Mouse (Mus musculus) cerebellum, postnatal 36 days (tissue): ENCODE data around the gene Spag8.
A peak's percentile ranks its signal among the peaks of the same experiment; 100 is the strongest.

Experiments
- DNase-seq, 2 experiments: peaks; one replicate each; pipeline ENCODE4 v3.0.0; 2021 to 2022; ENCODE audit warnings: mixed read lengths in 2 of 2

The Spag8 gene

DNA sequence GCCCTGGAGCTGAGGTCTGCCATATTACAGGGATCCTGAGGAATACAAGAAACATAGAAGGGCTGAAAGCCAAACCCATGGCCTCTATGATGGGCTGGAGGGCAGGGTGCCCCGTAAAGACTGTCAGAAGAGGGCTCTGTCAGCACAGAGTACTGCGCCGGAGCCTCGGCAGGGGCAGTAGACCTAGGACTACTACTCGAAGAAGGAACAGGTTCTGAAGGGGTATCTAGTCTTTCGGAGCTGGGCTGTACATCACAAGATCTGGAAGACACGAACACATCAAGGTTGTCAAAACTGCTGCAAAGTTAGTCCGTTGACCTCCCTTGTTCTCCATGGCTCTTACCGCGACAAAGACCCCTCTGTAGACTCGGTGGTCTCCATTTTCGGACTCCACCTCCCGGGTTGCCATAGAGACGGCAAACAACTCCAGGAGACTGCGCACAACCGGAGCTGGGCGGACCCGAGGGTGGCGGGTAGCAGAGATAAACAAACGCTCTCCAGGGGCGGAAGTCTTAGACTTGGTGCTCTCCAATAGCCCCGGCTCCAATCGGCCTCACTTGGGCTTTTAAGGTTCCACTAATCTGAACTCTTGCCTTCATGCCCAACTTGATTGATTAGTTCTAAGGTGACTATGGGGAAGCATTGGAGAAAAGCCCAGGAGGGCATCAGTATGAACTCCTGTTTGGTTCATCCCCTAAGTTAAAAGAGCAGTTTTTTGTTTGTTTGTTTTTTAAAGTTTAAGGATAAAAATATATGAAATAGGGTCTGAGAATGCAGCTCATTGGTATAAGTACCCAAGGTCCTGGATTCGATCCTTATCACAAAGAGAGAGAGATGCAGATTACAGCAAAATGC, at the start of gene Spag8:
Gene Spag8, minus strand, starts transcription at position 434 of the 855 bp plus-strand sequence.
- DNase-seq, result no peak

GRCm38 (mm10) chr4:43700707-43701106, 47.3 kb upstream of the Spag8 start, which contains the start of gene Olfr70:
Gene Olfr70, minus strand, starts transcription at chr4:43700807.
- DNase-seq, result no peak

GRCm38 (mm10) chr4:43696561-43696960, 43.2 kb upstream of the Spag8 start:
- DNase-seq, result peak; percentile 56 to 65

- DNase-seq, result no peak
These were observed 41.9 kb upstream of the Spag8 start for GRCm38 (mm10) chr4:43695249-43695671.

DNA sequence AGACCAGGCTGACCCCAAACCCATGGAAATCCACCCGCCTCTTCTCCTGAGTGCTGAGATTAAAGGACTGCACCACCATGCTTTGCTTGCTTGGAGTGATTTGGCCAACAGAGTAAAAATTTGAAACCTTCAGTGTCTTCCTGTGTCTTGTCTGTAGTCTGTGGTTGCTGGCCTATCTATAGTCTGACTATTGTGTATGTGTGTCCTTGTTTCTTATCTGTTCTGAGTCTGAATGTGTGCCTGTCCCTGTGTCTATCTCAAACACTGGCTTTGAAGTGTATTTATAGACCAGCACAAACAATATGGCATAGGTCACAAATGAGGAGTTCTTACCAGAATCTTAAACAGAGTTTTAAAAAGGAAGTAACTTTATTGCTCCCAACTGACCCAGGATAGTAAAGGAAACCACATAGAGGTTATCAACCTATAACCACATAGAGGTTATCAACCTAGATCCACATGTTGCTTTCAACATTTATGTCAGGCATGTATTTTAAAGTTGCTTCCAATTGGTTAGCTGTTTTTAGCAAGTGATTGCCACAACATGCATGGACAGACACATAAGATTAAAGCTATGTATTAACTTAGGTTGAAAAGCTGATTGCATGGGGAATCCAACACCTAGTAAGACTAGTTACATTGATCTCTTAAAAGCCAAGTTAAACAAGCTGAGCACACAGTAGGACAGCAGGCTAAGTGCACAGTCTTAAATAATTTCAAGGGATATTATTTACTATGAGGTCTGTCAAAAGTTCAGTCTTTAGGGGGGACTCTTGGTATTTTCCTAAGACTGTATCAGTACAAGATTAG, 41.2 kb upstream of the Spag8 start:
- no peak for DNase-seq

GRCm38 (mm10) chr4:43693806-43694241, 40.4 kb upstream of the Spag8 start:
- no peak for DNase-seq

DNA sequence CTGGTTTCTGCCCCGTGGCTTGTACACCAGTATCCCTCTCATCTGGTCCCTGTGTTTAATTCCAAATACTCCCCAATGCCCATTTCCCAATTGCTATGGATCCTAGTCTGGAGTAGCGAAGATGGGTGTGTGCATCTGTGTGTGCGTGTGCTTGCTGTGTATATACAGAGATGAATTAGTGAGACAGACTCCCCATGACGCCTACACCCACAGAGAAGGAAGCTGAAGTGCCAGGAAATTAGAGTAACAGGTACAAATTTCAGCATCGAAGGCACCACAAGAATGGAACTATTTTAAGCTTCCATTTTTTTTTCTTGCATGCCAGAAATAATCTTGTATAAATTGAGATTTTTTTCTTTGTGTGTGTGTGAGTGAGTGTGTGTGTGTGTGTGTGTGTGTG, 37.6 kb upstream of the Spag8 start:
- no peak for DNase-seq

- DNase-seq, result no peak
These were observed 36.6 kb upstream of the Spag8 start for GRCm38 (mm10) chr4:43690021-43690420.

DNA sequence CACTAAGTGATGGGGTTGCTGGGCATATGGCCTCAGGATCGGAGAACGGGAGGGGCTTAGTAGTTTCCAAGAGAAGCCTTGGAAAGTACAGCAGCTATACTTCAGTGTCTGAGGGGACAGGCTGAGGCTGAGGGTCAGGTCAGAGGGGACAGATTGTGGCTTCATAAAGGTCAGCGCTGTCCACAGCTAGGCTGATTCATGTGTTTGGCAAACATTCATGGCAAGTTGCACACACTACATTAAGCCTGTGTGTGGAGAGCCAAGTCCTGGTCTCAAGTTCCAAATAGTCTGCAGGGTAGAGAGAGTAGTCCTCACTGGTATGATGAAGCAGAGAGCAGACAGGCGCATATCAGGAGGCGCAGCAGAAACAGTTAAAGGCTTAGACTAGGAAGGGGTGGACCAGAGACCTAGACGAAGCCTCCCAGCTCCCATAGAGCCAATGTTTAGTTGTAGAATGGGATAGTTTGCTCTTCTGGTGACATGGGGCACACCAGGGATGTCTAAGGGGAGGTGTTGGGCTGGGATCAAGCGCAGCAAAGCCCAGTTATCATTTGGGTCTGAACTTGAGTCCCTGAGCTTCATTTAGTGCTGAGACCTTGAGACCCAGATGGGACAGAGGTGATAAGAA, 26.1 kb upstream of the Spag8 start:
- DNase-seq, result no peak

GRCm38 (mm10) chr4:43678541-43678940, 25.1 kb upstream of the Spag8 start:
- DNase-seq, result no peak

GRCm38 (mm10) chr4:43675608-43676007, 22.2 kb upstream of the Spag8 start:
- DNase-seq, result no peak

GRCm38 (mm10) chr4:43674974-43675373, 21.6 kb upstream of the Spag8 start:
- no peak for DNase-seq

DNA sequence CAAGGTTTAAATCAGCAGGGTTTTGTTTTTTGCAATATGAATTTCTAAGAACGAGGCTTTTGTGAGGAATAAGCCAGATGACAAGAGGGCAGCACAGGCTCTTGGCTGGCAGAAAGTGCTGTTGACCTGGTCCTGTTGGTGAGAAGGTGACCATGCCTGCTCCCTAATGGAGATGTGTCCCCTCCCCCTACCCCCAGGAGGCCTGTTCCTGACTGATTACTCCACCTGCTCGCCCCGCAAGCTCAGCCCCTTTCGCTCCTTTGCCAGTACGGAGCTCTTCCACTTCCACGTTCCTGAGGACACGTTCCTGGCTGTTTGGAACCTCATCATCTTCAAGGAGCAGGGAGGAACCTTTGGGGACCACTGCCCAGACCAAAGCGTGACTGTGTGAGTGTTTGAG, 20.3 kb upstream of the Spag8 start:
- DNase-seq, result no peak

DNA sequence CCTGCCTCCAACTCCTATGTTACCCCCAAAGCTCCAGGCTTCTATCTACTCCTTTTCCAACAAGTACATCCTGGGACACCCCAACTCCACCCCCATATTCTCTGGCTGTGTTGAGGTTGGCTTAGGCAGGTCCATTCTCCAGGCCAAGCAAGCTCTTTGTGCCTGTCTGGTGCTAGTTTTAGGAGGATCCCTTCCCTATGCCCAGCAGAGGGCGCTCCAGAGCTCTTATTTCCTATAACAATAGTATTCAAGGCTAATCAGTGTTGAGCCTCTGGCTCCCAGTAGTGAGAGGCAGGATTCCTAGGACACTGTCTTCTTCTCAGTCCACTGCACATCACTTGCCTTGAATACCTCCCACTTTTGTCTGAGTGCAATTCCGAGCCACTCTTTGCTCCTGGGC, 18.7 kb upstream of the Spag8 start:
- peak; percentile 92 to 96 for DNase-seq

GRCm38 (mm10) chr4:43669428-43669794, 16.0 kb upstream of the Spag8 start:
- peak; percentile 75 to 77 for DNase-seq

GRCm38 (mm10) chr4:43668782-43669427, 15.5 kb upstream of the Spag8 start, which contains the start of the genes Tmem8b and Fam221b:
Gene Tmem8b, plus strand, starts transcription at chr4:43668971.
Gene Fam221b, minus strand, starts transcription at chr4:43669145.
- DNase-seq, result peak; percentile 92 to 93

GRCm38 (mm10) chr4:43666412-43666811, 13.0 kb upstream of the Spag8 start:
- DNase-seq, result no peak

DNA sequence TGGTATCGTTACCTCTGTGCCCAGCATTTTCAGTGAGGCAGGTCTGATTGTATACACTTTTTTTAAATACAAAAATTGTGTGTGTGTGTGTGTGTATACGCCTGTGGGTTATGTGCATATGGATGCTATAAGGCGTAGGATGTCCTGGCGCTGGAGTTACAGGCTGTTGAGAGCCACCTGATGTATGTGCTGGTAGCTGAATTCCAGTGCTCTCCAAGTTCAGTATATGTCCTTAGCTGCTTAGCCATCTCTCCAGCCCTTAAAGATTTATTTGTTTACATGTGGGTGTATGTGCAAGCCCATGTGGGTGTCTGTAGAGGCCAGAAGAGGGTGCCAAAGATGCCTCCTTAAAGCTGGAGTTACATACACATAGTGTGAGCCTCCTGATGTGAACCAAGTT, 3.8 kb upstream of the Spag8 start:
- DNase-seq, result no peak

DNA sequence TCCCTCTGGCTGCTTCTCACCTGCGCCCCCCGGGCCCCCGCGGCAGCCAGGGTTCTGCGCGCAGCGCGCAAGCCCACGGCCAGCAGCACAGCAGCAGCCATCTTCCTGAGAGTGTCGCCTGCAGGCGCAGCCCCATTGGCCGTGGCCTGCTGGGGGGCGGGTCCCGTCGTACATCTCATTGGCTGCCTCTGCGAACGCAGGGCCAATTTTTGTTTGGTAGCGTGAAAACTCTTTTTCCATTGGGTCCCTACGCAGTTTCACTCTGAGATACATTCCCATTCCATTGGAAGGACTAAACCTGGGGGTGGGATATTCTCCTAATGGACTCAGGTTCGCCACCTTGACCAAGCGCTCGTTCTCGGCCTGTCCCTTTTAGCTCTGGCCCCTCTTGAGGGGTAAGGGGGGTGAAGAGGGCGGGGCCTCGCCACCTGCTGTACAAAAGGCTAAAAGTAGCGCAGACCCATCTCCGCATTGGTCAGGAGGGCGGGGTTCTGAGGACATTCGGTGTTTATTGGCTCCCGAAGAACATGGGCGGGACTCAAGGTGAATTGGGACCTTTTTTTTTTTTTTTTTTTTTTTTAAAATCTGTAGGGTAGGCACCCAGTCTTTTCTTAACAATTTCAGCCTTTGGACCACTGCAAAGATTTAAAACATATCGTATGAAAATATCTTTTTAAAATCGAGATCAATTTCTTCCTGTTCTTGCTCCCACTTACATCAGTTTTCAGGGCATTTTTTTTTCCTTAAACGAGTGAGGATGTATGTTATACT, 3.1 kb upstream of the Spag8 start, which contains the start of gene Hint2:
Gene Hint2, minus strand, starts transcription at position 128 of the 771 bp plus-strand sequence.
- DNase-seq, result peak; percentile 95 to 97

GRCm38 (mm10) chr4:43655656-43656338, 2.4 kb upstream of the Spag8 start:
- DNase-seq, result no peak

GRCm38 (mm10) chr4:43652726-43653125, 668 bp downstream of the Spag8 start:
- no peak for DNase-seq
